Mouse (Mus musculus) stomach, embryonic 16.5 days (tissue): ENCODE measurements around the gene Krt84. TPM values are rescaled to one million over a fixed set of nuclear protein-coding genes. Genes with fewer than 3 reads are reported as not detected.
"Not testable (repeated sequence)": the region's sequence is repeated elsewhere in the genome, so short reads cannot be mapped to it uniquely, and the experiment has no call there.

ENCODE experiments used
- ATAC-seq: fragments of 200-750 bp; cut with Nextera tagmentation; 2 replicates; pipeline ENCODE4 v1.8.0; 2017; ENCODE audit warnings: moderate number of reproducible peaks, moderate TSS enrichment; ENCODE audit not compliant: insufficient read depth, low FRiP score
- H3K27ac ChIP-seq: fragments of 300-500 bp; sonication (generic); 2 replicates; pipeline ENCODE4 v1.5.1; 2014; ENCODE audit warnings: low read length
- H3K27me3 ChIP-seq: fragments of 300-500 bp; sonication (generic); 2 replicates; pipeline ENCODE4 v1.6.1; 2014; ENCODE audit warnings: low read length, control low read depth, mixed read lengths; ENCODE audit not compliant: control insufficient read depth, insufficient read depth
- H3K36me3 ChIP-seq: fragments of 300-500 bp; sonication (generic); 2 replicates; pipeline ENCODE4 v1.6.1; 2014; ENCODE audit warnings: low read length; ENCODE audit not compliant: control insufficient read depth, insufficient read depth
- H3K4me1 ChIP-seq: fragments of 300-500 bp; sonication (generic); 2 replicates; pipeline ENCODE4 v1.6.1; 2014; ENCODE audit warnings: low read length, control low read depth, mixed read lengths; ENCODE audit not compliant: control insufficient read depth, insufficient read depth
- H3K4me2 ChIP-seq: fragments of 300-500 bp; sonication (generic); 2 replicates; pipeline ENCODE4 v1.6.1; 2014; ENCODE audit warnings: low read depth, low read length, mixed read lengths
- H3K4me3 ChIP-seq: fragments of 300-500 bp; sonication (generic); replicated peaks from 2 replicates; pipeline ENCODE4 v1.5.1; 2014; ENCODE audit warnings: mild to moderate bottlenecking, low read length
- H3K9ac ChIP-seq: fragments of 300-500 bp; sonication (generic); 2 replicates; pipeline ENCODE4 v1.6.1; 2014; ENCODE audit warnings: low read length
- H3K9me3 ChIP-seq: fragments of 300-500 bp; sonication (generic); replicated peaks from 2 replicates; pipeline ENCODE4 v1.6.1; 2016; ENCODE audit warnings: low read length, control low read depth; ENCODE audit not compliant: control insufficient read depth
- WGBS: fragments of 180-500 bp; shearing (Covaris S2); extraction: QIAGEN DNeasy Blood & Tissue Kit; methylation state at CpG from one replicate; pipeline ENCODE4 v1.1.7; 2014; 5-methylcytosine and 5-hydroxymethylcytosine counted together
- polyA plus RNA-seq: library from polyadenylated mRNA; unstranded; fragments of >200 nt; fragmentation: Nextera tagmentation; extraction: Ambion mirVana; gene quantifications from 2 replicates; pipeline ENCODE4 v1.2.1, GENCODE M21; 2015

Krt84 gene
- polyA plus RNA-seq, 1 experiment from 2014 or later, result not detected

DNA sequence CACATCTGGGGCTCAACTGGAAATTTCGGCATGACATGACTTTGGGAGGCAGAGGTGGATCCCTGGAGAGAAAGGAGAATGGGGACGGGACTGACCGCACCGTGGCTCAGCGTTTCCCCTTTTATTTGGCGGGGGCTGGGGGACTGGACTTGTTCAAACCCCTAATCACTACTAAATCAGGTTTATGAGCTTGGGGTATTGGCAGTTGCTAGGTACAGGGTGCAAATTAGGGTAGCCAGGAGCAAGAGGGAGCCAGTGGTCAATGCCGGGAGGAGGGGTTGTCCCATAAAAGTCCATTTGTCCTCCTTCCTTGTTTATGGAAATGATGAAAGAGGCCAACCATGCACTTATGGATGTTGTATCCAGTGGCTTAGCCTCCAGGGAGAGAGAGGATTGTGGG lies 17.9 kb upstream of the Krt84 start, which contains the start of gene Krt82:
Krt82 (minus strand) TSS at position 101 of the 400 bp plus-strand sequence.
- no peaks in the 10 kb centered on the region for H3K27me3 ChIP-seq
- H3K4me1 ChIP-seq, result peaks cover 9% of the 10 kb centered on the region
- 85% methylated on average over 7 of the region's 7 CpGs for WGBS
- H3K27ac ChIP-seq, result no peak within 1 kb of the TSS
- H3K9ac ChIP-seq, result no peak within 1 kb of the TSS
- no peaks in the 10 kb centered on the region for H3K9me3 ChIP-seq
- no peak within 1 kb of the TSS for H3K4me3 ChIP-seq
- ATAC-seq, result no peak
- no peak within 1 kb of the TSS for H3K4me2 ChIP-seq
- H3K36me3 ChIP-seq, result no peaks in the 10 kb centered on the region

DNA sequence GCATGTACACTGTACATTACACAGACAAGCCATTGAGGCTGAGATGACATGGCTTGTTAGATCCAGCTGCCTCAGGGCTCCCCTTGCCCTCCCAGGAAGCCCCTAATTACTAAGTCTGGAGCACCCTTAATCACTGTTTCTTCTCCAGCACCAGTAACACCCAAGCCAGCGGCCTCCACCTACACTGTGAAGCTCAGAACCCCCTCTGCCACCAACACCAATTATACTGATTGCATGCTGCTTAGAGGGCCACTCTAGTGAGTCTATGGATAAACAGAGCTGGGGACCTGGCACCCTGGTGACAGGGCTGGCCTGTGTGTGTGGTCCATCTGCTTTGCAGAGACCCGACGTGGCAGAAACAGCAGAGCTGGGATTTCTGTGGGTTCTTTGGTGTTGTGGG lies 11.9 kb upstream of the Krt84 start:
- no peaks in the 10 kb centered on the region for H3K27me3 ChIP-seq

DNA sequence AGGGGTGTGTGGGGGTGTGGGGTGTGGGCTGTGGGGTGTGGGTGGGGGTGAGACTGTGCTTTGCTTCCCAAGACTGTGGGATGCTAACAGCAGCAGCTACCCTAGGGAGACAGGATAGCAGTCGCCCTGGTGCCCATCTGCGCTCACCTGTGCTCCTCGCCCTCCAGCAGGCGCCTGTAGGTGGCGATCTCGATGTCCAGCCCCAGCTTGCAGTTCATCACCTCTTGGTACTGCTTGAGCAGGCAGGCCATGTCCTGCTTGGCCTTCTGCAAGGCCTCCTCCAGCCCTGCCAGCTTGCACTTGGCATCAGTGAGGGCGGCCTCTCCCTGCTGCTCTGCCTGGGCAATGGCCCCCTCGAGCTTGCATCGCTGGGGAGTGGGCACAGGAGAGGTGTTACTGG lies 9.9 kb upstream of the Krt84 start:
- no peaks in the 10 kb centered on the region for H3K36me3 ChIP-seq
- no peak for ATAC-seq
- 57% methylated on average over 9 of the region's 9 CpGs for WGBS

More for the DNA sequence above, 11.9 kb upstream of the Krt84 start:
- no peak overlapping the region for H3K4me3 ChIP-seq
- H3K4me1 ChIP-seq, result no peaks in the 10 kb centered on the region
- 55% methylated on average over 3 of the region's 3 CpGs for WGBS
- no peaks in the 10 kb centered on the region for H3K9me3 ChIP-seq
- no peak overlapping the region for H3K4me2 ChIP-seq
- no peak overlapping the region for H3K27ac ChIP-seq
- no peak for ATAC-seq
- H3K9ac ChIP-seq, result no peak overlapping the region
- H3K36me3 ChIP-seq, result no peaks in the 10 kb centered on the region

DNA sequence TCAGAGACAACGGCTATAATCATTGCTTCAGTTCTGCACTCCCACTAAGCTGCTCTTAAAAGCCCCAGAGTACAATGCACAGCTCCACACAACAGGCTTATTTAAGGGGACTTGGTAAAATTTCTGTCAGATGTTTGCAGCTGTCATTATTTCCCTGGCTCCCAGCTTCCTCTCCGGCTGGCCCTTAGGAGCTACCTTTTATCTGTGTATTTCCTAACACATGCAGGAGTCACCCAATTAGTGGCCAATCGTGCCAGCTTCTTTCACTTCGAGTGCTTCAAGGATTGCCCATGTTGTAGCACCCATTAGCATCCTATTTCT lies 5.9 kb upstream of the Krt84 start:
- Histone ChIP-seq H3K36me3 (no peaks in the 10 kb centered on the region), H3K4me1 (peaks cover 9% of the 10 kb centered on the region), H3K4me3 (no peak overlapping the region), H3K4me2 (no peak overlapping the region), H3K9me3 (no peaks in the 10 kb centered on the region), H3K27ac (0 out of 2 replicates have a peak overlapping the region, but pooled peaks have one; percentile 5), H3K27me3 (no peaks in the 10 kb centered on the region), H3K9ac (no peak overlapping the region)
- ATAC-seq, result no peak
- WGBS, result 36% methylated on average over 4 of the region's 4 CpGs

More for the DNA sequence above, 9.9 kb upstream of the Krt84 start:
- Histone ChIP-seq H3K9me3 (no peaks in the 10 kb centered on the region), H3K9ac (no peak overlapping the region), H3K4me2 (no peak overlapping the region), H3K27me3 (no peaks in the 10 kb centered on the region), H3K4me3 (no peak overlapping the region), H3K4me1 (peaks cover 9% of the 10 kb centered on the region), H3K27ac (no peak overlapping the region)

DNA sequence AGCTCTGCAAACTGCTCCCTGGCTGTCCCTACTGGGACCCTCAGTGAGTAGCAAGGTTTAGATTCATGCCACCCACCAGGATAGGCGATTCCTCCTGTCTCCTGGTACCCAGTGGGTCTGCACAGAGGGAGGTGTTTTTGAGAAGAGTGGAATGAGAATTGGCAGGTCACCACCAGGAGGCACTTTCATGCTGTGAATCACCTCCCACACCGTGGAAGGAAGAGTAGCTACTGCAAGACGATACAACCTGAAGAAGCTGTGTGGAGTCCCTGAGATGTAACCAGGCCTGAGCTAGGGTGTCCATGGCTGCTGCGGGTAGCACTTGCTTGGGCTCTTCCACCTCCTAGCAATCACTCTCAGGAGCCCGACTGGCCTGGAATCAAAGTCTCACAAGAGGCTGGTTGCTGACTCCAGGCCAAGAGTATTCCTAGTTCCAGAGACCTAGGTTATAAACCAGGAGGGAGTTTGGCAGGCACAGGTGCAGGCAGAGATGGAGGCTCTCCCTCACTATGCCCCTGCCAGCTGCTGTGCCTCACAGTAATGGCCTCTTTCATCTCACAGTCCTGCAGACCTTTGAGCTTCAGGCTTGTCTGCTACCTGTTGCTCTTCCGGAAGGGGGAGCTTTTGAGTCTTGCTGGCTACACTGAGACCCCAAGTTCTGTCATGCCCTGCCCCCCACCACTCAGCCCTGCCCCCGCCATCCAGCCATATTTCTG lies 5.4 kb upstream of the Krt84 start:
- no peak overlapping the region for H3K9ac ChIP-seq
- 35% methylated on average over 7 of the region's 7 CpGs for WGBS
- no peaks in the 10 kb centered on the region for H3K9me3 ChIP-seq
- H3K4me2 ChIP-seq, result no peak overlapping the region
- no peak overlapping the region for H3K4me3 ChIP-seq
- no peaks in the 10 kb centered on the region for H3K27me3 ChIP-seq
- peaks cover 9% of the 10 kb centered on the region for H3K4me1 ChIP-seq
- H3K27ac ChIP-seq, result peak overlapping the region; percentile 21; the same call in 1 of the 2 replicates
- no peaks in the 10 kb centered on the region for H3K36me3 ChIP-seq
- no peak for ATAC-seq

DNA sequence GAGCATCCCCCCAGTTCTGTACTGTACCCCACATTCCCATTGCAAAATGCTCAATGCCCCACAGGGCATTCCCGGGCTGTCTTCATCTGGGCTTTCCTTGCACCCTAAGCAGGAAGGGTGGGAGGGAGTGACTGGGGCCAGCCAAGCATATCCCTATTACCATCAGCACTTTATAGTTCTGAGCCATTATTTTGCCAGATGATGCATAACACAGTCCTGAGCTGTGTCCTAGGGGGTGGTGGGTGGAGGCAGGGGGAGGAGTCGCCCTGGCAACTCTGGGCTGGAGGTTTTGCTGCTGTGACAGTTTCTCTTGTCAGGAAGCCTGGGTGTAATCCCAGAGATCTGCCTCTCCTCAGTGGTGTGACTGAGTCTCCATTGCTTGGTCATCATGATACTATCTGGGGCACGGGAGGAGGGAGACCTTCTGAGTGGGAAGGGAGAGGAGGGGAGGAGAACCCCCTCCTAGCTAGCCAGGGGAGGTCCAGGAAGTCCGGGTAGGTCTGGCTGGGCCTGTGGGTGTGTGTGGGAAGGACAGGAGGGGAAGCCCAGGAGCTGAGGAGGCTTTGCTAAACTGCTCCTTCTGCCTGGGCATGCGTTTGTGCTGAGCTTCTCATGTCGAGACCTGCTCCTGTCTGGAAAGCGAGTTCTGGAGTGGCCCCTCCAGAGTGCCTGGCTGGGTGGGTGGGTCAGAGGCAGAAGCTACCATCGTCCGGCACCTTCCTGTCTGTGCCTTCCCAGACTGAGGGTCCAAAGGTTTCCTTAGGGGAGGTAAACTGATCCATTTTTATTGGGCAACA lies 3.6 kb upstream of the Krt84 start:
- H3K4me1 ChIP-seq, result peaks cover 9% of the 10 kb centered on the region
- no peaks in the 10 kb centered on the region for H3K9me3 ChIP-seq
- 0 out of 2 replicates have a peak overlapping the region, but pooled peaks have one; percentile 21 for H3K9ac ChIP-seq
- H3K27ac ChIP-seq, result peak overlapping the region; percentile 34; the same call in 1 of the 2 replicates
- H3K4me2 ChIP-seq, result no peak overlapping the region
- peak; percentile 51; the same call in 1 of the 2 replicates for ATAC-seq
- no peak overlapping the region for H3K4me3 ChIP-seq
- no peaks in the 10 kb centered on the region for H3K27me3 ChIP-seq
- no peaks in the 10 kb centered on the region for H3K36me3 ChIP-seq
- 49% methylated on average over 9 of the region's 9 CpGs for WGBS

DNA sequence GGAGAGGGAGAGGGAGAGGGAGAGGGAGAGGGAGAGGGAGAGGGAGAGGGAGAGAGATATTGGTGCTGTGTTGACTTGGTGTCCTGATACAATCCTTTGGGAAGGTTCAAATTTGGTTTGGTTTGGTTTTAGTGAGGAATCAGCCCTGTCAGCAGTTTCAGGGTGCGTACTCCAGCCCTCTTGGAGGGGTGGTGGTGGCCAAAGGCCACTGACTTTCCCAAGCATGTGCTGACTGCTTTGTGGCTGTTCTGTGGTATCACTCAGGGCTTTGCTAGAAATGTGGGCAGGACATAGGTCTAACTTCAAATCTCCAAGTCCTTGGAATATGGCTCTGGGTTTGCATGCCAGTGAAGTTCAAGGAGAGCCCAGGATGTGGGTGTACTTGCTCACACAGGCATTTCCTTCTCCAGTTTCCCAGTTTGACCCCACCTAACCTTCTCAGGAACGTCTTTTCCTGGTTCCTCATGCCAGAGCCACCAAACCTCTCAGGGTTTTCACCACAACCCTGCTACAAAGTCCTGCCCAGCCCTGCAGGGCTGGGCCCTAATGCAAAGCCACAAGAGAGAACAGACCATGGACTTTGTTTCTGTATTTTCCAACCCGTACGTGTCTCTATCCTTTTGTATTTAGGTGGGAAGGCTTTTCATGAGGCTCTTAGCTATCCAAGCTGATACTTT lies 9.9 kb downstream of the Krt84 start:
- Histone ChIP-seq H3K27ac (peak overlapping the region; percentile 78), H3K4me2 (no peak overlapping the region), H3K27me3 (0 out of 2 replicates have a peak, but pooled peaks cover 4% of the 10 kb centered on the region), H3K4me1 (no peaks in the 10 kb centered on the region), H3K4me3 (no peak overlapping the region), H3K9ac (no peak overlapping the region), H3K9me3 (no peaks in the 10 kb centered on the region), H3K36me3 (no peaks in the 10 kb centered on the region)
- 63% methylated on average over 4 of the region's 4 CpGs for WGBS
- 0 out of 2 replicates have a peak, but pooled peaks have one; percentile 37 for ATAC-seq

DNA sequence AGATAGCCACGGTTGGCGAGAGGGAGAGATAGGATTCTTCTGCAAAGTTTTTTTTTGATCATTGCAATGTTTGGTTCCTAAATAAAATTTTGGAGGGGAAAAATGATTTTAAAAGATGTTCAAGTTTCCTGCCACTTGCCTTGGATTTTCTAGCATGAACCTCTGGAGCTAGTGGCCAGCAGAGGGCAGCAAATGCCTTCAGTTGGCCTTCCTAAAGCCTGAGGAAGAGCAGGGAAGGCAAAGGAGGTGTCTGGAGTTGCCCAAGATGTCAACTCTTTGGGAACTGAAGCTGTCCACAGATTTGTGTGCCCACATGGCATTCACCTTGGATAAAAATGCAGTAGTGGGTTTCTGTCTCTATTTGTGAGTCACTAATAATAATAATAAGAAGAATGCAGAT lies 12.8 kb downstream of the Krt84 start:
- Histone ChIP-seq H3K4me2 (no peak overlapping the region), H3K9me3 (no peaks in the 10 kb centered on the region), H3K27ac (no peak overlapping the region), H3K27me3 (0 out of 2 replicates have a peak, but pooled peaks cover 4% of the 10 kb centered on the region), H3K36me3 (no peaks in the 10 kb centered on the region), H3K4me3 (no peak overlapping the region), H3K9ac (no peak overlapping the region), H3K4me1 (no peaks in the 10 kb centered on the region)
- 13% methylated on average over 2 of the region's 2 CpGs for WGBS
- ATAC-seq, result no peak

DNA sequence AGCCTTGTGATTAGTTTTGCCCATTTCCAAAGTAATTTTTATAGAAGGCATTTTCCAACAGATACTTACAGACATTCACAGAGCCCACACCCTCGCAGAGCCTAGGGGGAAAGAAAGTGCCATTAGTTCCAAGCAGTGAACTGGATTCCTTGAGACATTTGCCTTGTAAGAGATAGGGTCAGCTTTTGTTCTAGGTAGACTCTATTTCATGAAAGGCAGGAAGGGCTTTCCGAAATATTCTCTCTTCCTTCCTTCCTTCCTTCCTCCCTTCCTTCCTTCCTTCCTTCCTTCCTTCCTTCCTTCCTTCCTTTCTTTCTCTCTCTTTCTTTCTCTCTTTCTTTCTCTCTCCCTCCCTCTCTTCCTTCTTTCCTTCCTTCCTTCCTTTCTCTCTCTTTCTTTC lies 15.5 kb downstream of the Krt84 start, which contains the start of gene Gm49425:
Gm49425 (minus strand) TSS at position 101 of the 400 bp plus-strand sequence.
- H3K9ac ChIP-seq, H3K36me3 ChIP-seq, H3K4me1 ChIP-seq, H3K9me3 ChIP-seq, ATAC-seq, H3K4me2 ChIP-seq, H3K4me3 ChIP-seq, H3K27ac ChIP-seq, H3K27me3 ChIP-seq: not testable (repeated sequence)
- WGBS, result 76% methylated on average over 2 of the region's 2 CpGs
